Mouse (Mus musculus): ENCODE results near the gene AC140267.1. TPM values are rescaled to one million over a fixed set of nuclear protein-coding genes. Genes with fewer than 3 reads are reported as not detected.

The AC140267.1 gene
- polyA plus RNA-seq, 1 experiment from 2014 or later: not detected

DNA sequence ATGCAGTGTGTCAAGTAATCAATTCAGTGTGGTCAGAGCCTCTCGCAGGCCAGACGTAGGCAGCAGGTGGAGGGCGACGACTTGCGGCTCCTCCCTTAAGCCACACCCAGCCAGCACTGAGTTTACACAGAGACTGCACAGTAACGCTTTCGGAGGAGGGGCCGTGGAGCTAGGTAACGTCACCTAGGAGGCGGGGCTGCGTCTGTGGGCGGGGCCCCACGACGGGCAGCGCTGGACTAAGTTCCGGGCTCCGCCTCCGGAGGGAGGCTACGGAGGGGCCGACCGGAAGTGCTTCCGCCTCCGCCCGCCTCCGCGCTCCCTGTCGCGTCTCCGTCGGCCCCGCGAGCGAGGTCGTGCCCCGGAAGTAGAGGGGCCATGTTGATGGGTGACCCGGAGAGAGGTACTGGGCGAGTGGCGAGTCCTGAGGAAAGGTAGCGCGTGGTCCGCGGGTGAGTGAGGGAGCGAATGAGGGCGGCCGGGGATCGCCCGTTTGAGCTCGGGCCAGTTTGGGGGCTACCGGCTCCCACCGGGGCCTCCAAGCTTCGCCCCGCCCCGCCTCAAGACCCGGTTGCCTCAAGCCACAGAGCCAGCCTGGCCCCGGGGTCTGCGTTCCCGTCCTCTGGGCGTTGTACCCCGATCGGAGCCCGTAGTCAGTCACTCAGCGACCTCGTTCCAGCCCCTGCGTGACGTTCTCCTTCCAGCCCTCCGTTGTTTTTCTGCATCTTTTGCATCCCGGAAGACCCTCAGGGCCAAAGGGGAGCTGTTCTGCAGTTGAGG lies 1.7 kb upstream of the AC140267.1 start, which contains the start of gene Mief1:
Gene Mief1, plus strand, starts transcription at position 286 of the 777 bp plus-strand sequence.
- Histone ChIP-seq H3K36me3 (ENCODE audit: insufficient read depth, low read length) (peaks cover 24% of the 10 kb centered on the region; the same call in 1 of the 2 replicates), H3K27me3 (ENCODE audit: insufficient read depth, low read length) (no peaks in the 10 kb centered on the region), H3K9me3 (replicated peaks; ENCODE audit: low read length) (no peaks in the 10 kb centered on the region), H3K27ac (peak within 1 kb of the TSS; percentile 90), H3K4me2 (ENCODE audit: low read length) (peak within 1 kb of the TSS; percentile 56), H3K4me3 (replicated peaks; ENCODE audit: low read depth, low read length) (peak within 1 kb of the TSS; percentile 90), H3K4me1 (replicated peaks; ENCODE audit: insufficient read depth, low read length) (peaks cover 7% of the 10 kb centered on the region; the same call in 1 of the 2 replicates), H3K9ac (ENCODE audit: low read depth, low read length) (peak within 1 kb of the TSS; percentile 86)
- ATAC-seq (replicated peaks; ENCODE audit: low FRiP score, low read depth) (peak; percentile 97), DNase-seq (ENCODE audit: low spot score) (peak; percentile 98)
- TF ChIP-seq CTCF (IDR thresholded peaks at IDR 0.05; ENCODE audit: low read depth): peak; percentile 30; the same call in 1 of the 2 replicates
- WGBS: 2% methylated on average over 67 of the region's 67 CpGs

DNA sequence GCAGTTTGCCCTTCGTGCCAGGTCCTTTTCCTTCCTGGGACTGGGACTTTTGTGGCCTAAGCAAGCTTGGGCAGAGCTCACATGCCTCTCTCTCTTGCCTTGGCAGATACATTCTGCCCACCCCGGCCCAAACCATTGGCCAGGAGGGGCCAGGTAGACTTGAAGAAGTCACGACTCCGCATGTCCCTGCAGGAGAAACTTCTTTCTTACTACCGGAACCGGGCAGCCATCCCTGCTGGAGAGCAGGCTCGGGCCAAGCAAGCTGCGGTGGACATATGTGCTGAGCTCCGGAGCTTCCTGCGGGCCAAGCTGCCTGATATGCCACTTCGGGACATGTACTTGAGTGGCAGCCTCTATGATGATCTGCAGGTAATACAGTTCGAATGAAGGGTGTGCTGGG lies 12.5 kb downstream of the AC140267.1 start:
- Histone ChIP-seq H3K36me3 (ENCODE audit: insufficient read depth, low read length) (peaks cover 59% of the 10 kb centered on the region), H3K27me3 (ENCODE audit: insufficient read depth, low read length) (no peaks in the 10 kb centered on the region), H3K4me1 (replicated peaks; ENCODE audit: insufficient read depth, low read length) (0 out of 2 replicates have a peak, but pooled peaks cover 2% of the 10 kb centered on the region), H3K4me3 (replicated peaks; ENCODE audit: low read depth, low read length) (no peak overlapping the region), H3K4me2 (ENCODE audit: low read length) (no peak overlapping the region), H3K9ac (ENCODE audit: low read depth, low read length) (no peak overlapping the region), H3K27ac (no peak overlapping the region), H3K9me3 (replicated peaks; ENCODE audit: low read length) (no peaks in the 10 kb centered on the region)
- ATAC-seq (replicated peaks; ENCODE audit: low FRiP score, low read depth) (no peak), DNase-seq (ENCODE audit: low spot score) (no peak)
- TF ChIP-seq CTCF (IDR thresholded peaks at IDR 0.05; ENCODE audit: low read depth): no peak
- 95% methylated on average over 12 of the region's 12 CpGs for WGBS

DNA sequence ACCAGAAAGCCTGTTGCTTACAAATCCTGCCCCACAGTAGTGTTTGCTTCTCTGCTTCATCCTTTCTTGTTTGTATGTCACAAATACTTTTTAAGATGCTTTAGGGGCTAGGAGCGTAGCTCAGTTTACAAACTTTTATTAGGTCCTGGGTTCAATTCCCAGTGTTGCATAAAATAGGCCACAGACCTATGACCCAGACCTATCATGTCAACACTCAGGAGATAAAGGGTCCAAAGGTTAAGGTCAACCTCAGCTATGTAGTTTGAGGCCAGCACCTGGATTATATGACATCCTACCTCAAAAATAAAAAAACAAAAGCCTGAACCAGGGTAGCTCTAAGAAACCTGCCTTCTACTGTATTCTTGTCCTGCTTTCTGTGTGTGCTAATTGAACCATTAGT lies 13.0 kb downstream of the AC140267.1 start:
- H3K36me3 ChIP-seq (ENCODE audit: insufficient read depth, low read length): peaks cover 54% of the 10 kb centered on the region
- no peaks in the 10 kb centered on the region for H3K27me3 ChIP-seq (ENCODE audit: insufficient read depth, low read length)
- peaks cover 7% of the 10 kb centered on the region; the same call in 1 of the 2 replicates for H3K4me1 ChIP-seq (replicated peaks; ENCODE audit: insufficient read depth, low read length)
- no peak overlapping the region for H3K9ac ChIP-seq (ENCODE audit: low read depth, low read length)
- ATAC-seq (replicated peaks; ENCODE audit: low FRiP score, low read depth): no peak
- no peak for DNase-seq (ENCODE audit: low spot score)
- no peak overlapping the region for H3K4me3 ChIP-seq (replicated peaks; ENCODE audit: low read depth, low read length)
- WGBS: 96% methylated on average over 1 of the region's 1 CpGs
- no peak overlapping the region for H3K4me2 ChIP-seq (ENCODE audit: low read length)
- TF ChIP-seq CTCF (IDR thresholded peaks at IDR 0.05; ENCODE audit: low read depth): no peak
- no peaks in the 10 kb centered on the region for H3K9me3 ChIP-seq (replicated peaks; ENCODE audit: low read length)
- no peak overlapping the region for H3K27ac ChIP-seq

DNA sequence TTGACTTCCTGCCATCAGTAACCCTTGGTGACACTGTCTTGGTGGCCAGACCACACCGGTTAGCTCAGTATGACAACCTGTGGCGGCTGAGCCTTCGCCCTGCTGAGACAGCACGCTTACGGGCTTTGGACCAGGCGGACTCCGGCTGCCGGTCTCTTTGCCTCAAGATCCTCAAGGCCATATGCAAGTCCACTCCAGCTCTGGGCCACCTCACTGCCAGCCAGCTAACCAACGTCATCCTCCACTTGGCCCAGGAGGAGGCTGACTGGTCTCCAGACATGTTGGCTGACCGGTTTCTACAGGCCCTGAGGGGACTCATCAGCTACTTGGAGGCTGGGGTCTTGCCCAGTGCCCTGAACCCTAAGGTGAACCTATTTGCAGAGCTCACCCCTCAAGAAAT lies 14.0 kb downstream of the AC140267.1 start:
- H3K4me1 ChIP-seq (replicated peaks; ENCODE audit: insufficient read depth, low read length): peaks cover 13% of the 10 kb centered on the region; the same call in 1 of the 2 replicates
- H3K9me3 ChIP-seq (replicated peaks; ENCODE audit: low read length): no peaks in the 10 kb centered on the region
- no peak for TF ChIP-seq CTCF (IDR thresholded peaks at IDR 0.05; ENCODE audit: low read depth)
- no peak overlapping the region for H3K4me2 ChIP-seq (ENCODE audit: low read length)
- no peak overlapping the region for H3K9ac ChIP-seq (ENCODE audit: low read depth, low read length)
- DNase-seq (ENCODE audit: low spot score): no peak
- no peak overlapping the region for H3K27ac ChIP-seq
- no peaks in the 10 kb centered on the region for H3K27me3 ChIP-seq (ENCODE audit: insufficient read depth, low read length)
- H3K36me3 ChIP-seq (ENCODE audit: insufficient read depth, low read length): peaks cover 50% of the 10 kb centered on the region; the same call in 1 of the 2 replicates
- no peak for ATAC-seq (replicated peaks; ENCODE audit: low FRiP score, low read depth)
- WGBS: 90% methylated on average over 10 of the region's 10 CpGs
- no peak overlapping the region for H3K4me3 ChIP-seq (replicated peaks; ENCODE audit: low read depth, low read length)

DNA sequence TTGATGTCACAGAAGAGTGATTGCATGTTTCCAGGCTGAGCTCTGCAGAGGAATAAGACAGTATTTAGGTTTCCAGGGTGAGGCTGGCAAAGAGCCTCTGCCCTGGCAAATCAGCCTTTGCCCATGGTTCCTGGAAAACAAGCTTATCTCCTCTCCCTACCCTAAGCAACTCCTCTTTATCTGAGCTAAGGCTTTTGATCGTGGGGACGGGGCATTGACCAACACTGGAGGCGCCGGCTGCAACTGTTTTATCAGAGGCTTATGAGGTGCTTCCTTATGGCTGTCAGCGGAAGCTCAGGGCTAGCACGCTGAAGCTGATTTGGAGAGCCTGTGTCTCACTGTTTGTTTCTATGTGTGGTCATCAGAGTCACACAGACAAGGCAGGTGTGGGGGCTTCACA lies 15.0 kb downstream of the AC140267.1 start:
- no peak overlapping the region for H3K4me3 ChIP-seq (replicated peaks; ENCODE audit: low read depth, low read length)
- no peak overlapping the region for H3K9ac ChIP-seq (ENCODE audit: low read depth, low read length)
- TF ChIP-seq CTCF (IDR thresholded peaks at IDR 0.05; ENCODE audit: low read depth): no peak
- no peaks in the 10 kb centered on the region for H3K9me3 ChIP-seq (replicated peaks; ENCODE audit: low read length)
- H3K36me3 ChIP-seq (ENCODE audit: insufficient read depth, low read length): peaks cover 45% of the 10 kb centered on the region; the same call in 1 of the 2 replicates
- ATAC-seq (replicated peaks; ENCODE audit: low FRiP score, low read depth) (no peak), DNase-seq (ENCODE audit: low spot score) (no peak)
- no peak overlapping the region for H3K27ac ChIP-seq
- no peak overlapping the region for H3K4me2 ChIP-seq (ENCODE audit: low read length)
- WGBS: 93% methylated on average over 6 of the region's 6 CpGs
- H3K27me3 ChIP-seq (ENCODE audit: insufficient read depth, low read length): no peaks in the 10 kb centered on the region
- H3K4me1 ChIP-seq (replicated peaks; ENCODE audit: insufficient read depth, low read length): peaks cover 13% of the 10 kb centered on the region; the same call in 1 of the 2 replicates

DNA sequence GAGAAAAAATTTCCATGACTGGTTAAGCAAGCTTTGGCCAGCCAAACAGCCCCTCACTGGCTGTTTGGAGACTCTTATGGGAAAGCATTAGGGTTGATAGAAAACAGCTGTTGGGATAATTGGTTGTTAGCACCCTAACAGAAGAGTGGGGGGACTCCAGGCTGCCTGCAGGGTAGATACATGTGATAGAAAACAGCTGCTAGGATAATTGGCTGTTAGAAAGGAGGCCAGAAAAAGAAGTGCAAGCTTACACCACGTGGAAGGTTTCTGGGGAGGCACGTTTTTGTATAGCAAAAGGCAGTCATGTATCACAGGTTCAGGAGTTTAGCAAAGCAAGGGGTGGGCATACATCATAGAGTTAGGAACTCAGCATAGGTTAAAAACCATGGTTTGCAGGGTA lies 17.9 kb downstream of the AC140267.1 start:
- peak overlapping the region; percentile 98 for H3K27ac ChIP-seq
- WGBS: 10% methylated on average over 2 of the region's 2 CpGs
- peaks cover 45% of the 10 kb centered on the region for H3K36me3 ChIP-seq (ENCODE audit: insufficient read depth, low read length)
- DNase-seq (ENCODE audit: low spot score) (peak; percentile 86), ATAC-seq (replicated peaks; ENCODE audit: low FRiP score, low read depth) (no peak)
- no peaks in the 10 kb centered on the region for H3K9me3 ChIP-seq (replicated peaks; ENCODE audit: low read length)
- no peaks in the 10 kb centered on the region for H3K27me3 ChIP-seq (ENCODE audit: insufficient read depth, low read length)
- H3K4me1 ChIP-seq (replicated peaks; ENCODE audit: insufficient read depth, low read length): peaks cover 28% of the 10 kb centered on the region
- TF ChIP-seq CTCF (IDR thresholded peaks at IDR 0.05; ENCODE audit: low read depth): no peak
- H3K4me3 ChIP-seq (replicated peaks; ENCODE audit: low read depth, low read length): no peak overlapping the region
- H3K4me2 ChIP-seq (ENCODE audit: low read length): 0 out of 2 replicates have a peak overlapping the region, but pooled peaks have one; percentile 98
- H3K9ac ChIP-seq (ENCODE audit: low read depth, low read length): peak overlapping the region; percentile 38; the same call in 1 of the 2 replicates
